ENCODE assay signal across 8 mouse cellular contexts in genomic region chr7:6937040-6937439, GRCm38 (mm10). TPM values are rescaled to one million over a fixed set of nuclear protein-coding genes. Genes with fewer than 3 reads are reported as not detected.
DNase-seq lines count a peak whose midpoint lies in the region; ATAC-seq and TF ChIP-seq lines count a peak whose summit lies in the region.

No protein-coding gene starts in this region.

- H3K4me3 ChIP-seq in liver, adult 2 months (ENCODE audit: insufficient read depth, low read depth, low read length) = no peak overlapping the region
- no peak overlapping the region for H3K4me3 ChIP-seq in liver, embryonic 12.5 days
- no peak overlapping the region for H3K4me3 ChIP-seq in intestine, embryonic 16.5 days (ENCODE audit: low read length)
- H3K4me3 ChIP-seq in midbrain, embryonic 12.5 days = no peak overlapping the region

- H3K27ac ChIP-seq in liver, adult 2 months (replicated peaks; ENCODE audit: insufficient read depth, low read depth, low read length) = no peak overlapping the region
- no peak overlapping the region for H3K27ac ChIP-seq in liver, embryonic 12.5 days
- H3K27ac ChIP-seq in intestine, embryonic 16.5 days (ENCODE audit: low read length) = no peak overlapping the region
- no peak overlapping the region for H3K27ac ChIP-seq in midbrain, embryonic 12.5 days (replicated peaks)

- TF ChIP-seq POLR2A in liver, adult 2 months (IDR thresholded peaks at IDR 0.05; ENCODE audit: extremely low read depth, insufficient read depth, low read length) = no peak

- no peaks in the 10 kb centered on the region for H3K79me2 ChIP-seq in liver, adult 2 months (ENCODE audit: control insufficient read depth, insufficient read depth, low read length)

- no peak for ATAC-seq in liver, embryonic 12.5 days
- peak; percentile 52; the same call in 1 of the 2 replicates for ATAC-seq in intestine, embryonic 16.5 days
- peak; percentile 31; the same call in 1 of the 2 replicates for ATAC-seq in midbrain, embryonic 12.5 days (ENCODE audit: low FRiP score, low read depth)

- H3K4me1 ChIP-seq in liver, adult 2 months (ENCODE audit: control insufficient read depth, insufficient read depth, low read length) = no peaks in the 10 kb centered on the region
- H3K4me1 ChIP-seq in liver, embryonic 12.5 days = no peaks in the 10 kb centered on the region
- H3K4me1 ChIP-seq in intestine, embryonic 16.5 days (ENCODE audit: control insufficient read depth, insufficient read depth, low read length) = no peaks in the 10 kb centered on the region
- H3K4me1 ChIP-seq in midbrain, embryonic 12.5 days = 0 out of 2 replicates have a peak, but pooled peaks cover 3% of the 10 kb centered on the region

- H3K27me3 ChIP-seq in liver, adult 2 months (ENCODE audit: control insufficient read depth, insufficient read depth, low read length) = no peaks in the 10 kb centered on the region
- no peaks in the 10 kb centered on the region for H3K27me3 ChIP-seq in liver, embryonic 12.5 days (replicated peaks)
- H3K27me3 ChIP-seq in intestine, embryonic 16.5 days (replicated peaks; ENCODE audit: control insufficient read depth, insufficient read depth, low read length) = no peaks in the 10 kb centered on the region
- no peaks in the 10 kb centered on the region for H3K27me3 ChIP-seq in midbrain, embryonic 12.5 days

- H3K36me3 ChIP-seq in liver, adult 2 months (ENCODE audit: control insufficient read depth, insufficient read depth, low read length) = no peaks in the 10 kb centered on the region
- no peaks in the 10 kb centered on the region for H3K36me3 ChIP-seq in liver, embryonic 12.5 days
- no peaks in the 10 kb centered on the region for H3K36me3 ChIP-seq in intestine, embryonic 16.5 days (ENCODE audit: control insufficient read depth, insufficient read depth, low read length)
- no peaks in the 10 kb centered on the region for H3K36me3 ChIP-seq in midbrain, embryonic 12.5 days

- no peak overlapping the region for H3K9ac ChIP-seq in liver, adult 2 months (ENCODE audit: low read depth, low read length)
- H3K9ac ChIP-seq in liver, embryonic 12.5 days = no peak overlapping the region
- no peak overlapping the region for H3K9ac ChIP-seq in intestine, embryonic 16.5 days (ENCODE audit: low read depth, low read length)
- H3K9ac ChIP-seq in midbrain, embryonic 12.5 days (replicated peaks) = no peak overlapping the region

- intact Hi-C loops in left cerebral cortex, postnatal 10 days (cut with DNase I) = loop anchor here (2.0 to 5.0 kb wide), 4 partner anchors 278 to 575 kb away; partner anchors contain the start of gene Zfp78

- WGBS in liver, adult 2 months = 44% methylated on average over 11 of the region's 11 CpGs
- 44% methylated on average over 11 of the region's 11 CpGs for WGBS in liver, embryonic 12.5 days (ENCODE audit: insufficient replicate concordance)
- 33% methylated on average over 11 of the region's 11 CpGs for WGBS in intestine, embryonic 16.5 days
- 44% methylated on average over 11 of the region's 11 CpGs for WGBS in midbrain, embryonic 12.5 days

- peak; percentile 48 for DNase-seq in liver, adult 2 months (ENCODE audit: extremely low read depth, low read depth, low spot score)
- peak; percentile 88 to 91 for DNase-seq in cerebellum, postnatal 14 days
- DNase-seq in frontal cortex, postnatal 36 days (ENCODE audit: low spot score in 2 of 2) = peak; percentile 58 to 81
- DNase-seq in left cerebral cortex, postnatal 10 days (ENCODE audit: extremely low spot score in 1 of 2, low spot score in 2 of 2) = peak; percentile 80 to 82
- DNase-seq in spleen, adult 12 weeks (ENCODE audit: low spot score) = peak; percentile 30

- peak; percentile 72 for TF ChIP-seq CTCF in liver, adult 2 months (IDR thresholded peaks at IDR 0.05; ENCODE audit: low read depth, low read length)

- no peaks in the 10 kb centered on the region for H3K9me3 ChIP-seq in liver, embryonic 12.5 days (replicated peaks)
- no peaks in the 10 kb centered on the region for H3K9me3 ChIP-seq in intestine, embryonic 16.5 days (ENCODE audit: control insufficient read depth, low read length)
- no peaks in the 10 kb centered on the region for H3K9me3 ChIP-seq in midbrain, embryonic 12.5 days

- H3K4me2 ChIP-seq in liver, embryonic 12.5 days = no peak overlapping the region
- no peak overlapping the region for H3K4me2 ChIP-seq in intestine, embryonic 16.5 days (ENCODE audit: low read depth, low read length)
- H3K4me2 ChIP-seq in midbrain, embryonic 12.5 days (replicated peaks) = no peak overlapping the region

RNA-seq across cellular contexts. Expression of gene Aurkc, which starts 58.1 kb away (rescaled TPM):
- total RNA-seq in liver, adult 2 months (2014; rRNA removed) = not detected in 2 replicates
- not detected in 2 replicates for polyA plus RNA-seq in liver, adult 2 months (2012; rRNA removed)
- polyA plus RNA-seq in liver, embryonic 12.5 days (2016; fragmentation: Nextera tagmentation; extraction: Ambion mirVana) = not detected in 2 replicates
- not detected in 2 replicates for polyA plus RNA-seq in intestine, embryonic 16.5 days (2015; fragmentation: Nextera tagmentation; extraction: Ambion mirVana)
- total RNA-seq in left cerebral cortex, postnatal 10 days (2021) = under 1 TPM in 1 of 2 experiments, not detected in 1; 0.64 TPM
- polyA plus RNA-seq in midbrain, embryonic 12.5 days (2016; fragmentation: Nextera tagmentation; extraction: Ambion mirVana) = not detected in 2 replicates

Comparison
In these comparisons a context has a peak if more than half of its experiments do, and no peak if none do; other contexts are left out.
1. DNase-seq: peak in every context shown above with its lines; median percentile 90 in cerebellum, postnatal 14 days; 81 in left cerebral cortex, postnatal 10 days; 70 in frontal cortex, postnatal 36 days; 48 in liver, adult 2 months; 30 in spleen, adult 12 weeks.